Mouse (Mus musculus) testis, adult 2 months (tissue): Measurements from ENCODE around the gene H13. TPM values are rescaled to one million over a fixed set of nuclear protein-coding genes. Genes with fewer than 3 reads are reported as not detected.

Source experiments
- H3K27ac ChIP-seq: fragments of 200-500 bp; 2 replicates; pipeline ENCODE4 v1.5.1; 2012; ENCODE audit warnings: low read depth, low read length; ENCODE audit not compliant: control insufficient read depth, insufficient read depth
- H3K27me3 ChIP-seq: fragments of 200-500 bp; 2 replicates; pipeline ENCODE4 v1.6.1; 2012; ENCODE audit warnings: mild to moderate bottlenecking, low read length, moderate library complexity; ENCODE audit not compliant: control insufficient read depth, insufficient read depth
- H3K36me3 ChIP-seq: fragments of 200-500 bp; 2 replicates; pipeline ENCODE4 v1.6.1; 2012; ENCODE audit warnings: mild to moderate bottlenecking, low read length; ENCODE audit not compliant: control insufficient read depth, insufficient read depth
- H3K4me1 ChIP-seq: fragments of 200-500 bp; 2 replicates; pipeline ENCODE4 v1.6.1; 2012; ENCODE audit warnings: low read length; ENCODE audit not compliant: control insufficient read depth, insufficient read depth
- H3K4me3 ChIP-seq: fragments of 200-500 bp; 2 replicates; pipeline ENCODE4 v1.5.1; 2012; ENCODE audit warnings: low read depth, mild to moderate bottlenecking, low read length, moderate library complexity, mixed read lengths; ENCODE audit not compliant: control insufficient read depth
- CTCF ChIP-seq: fragments of 200-500 bp; IDR thresholded peaks from 2 replicates; pipeline ENCODE4 v1.5.1; 2012; ENCODE audit warnings: low read depth, mild to moderate bottlenecking, inconsistent platforms, low read length, moderate library complexity; ENCODE audit not compliant: control insufficient read depth, insufficient read depth, insufficient replicate concordance
- POLR2A ChIP-seq: fragments of 200-500 bp; IDR thresholded peaks from 2 replicates; pipeline ENCODE4 v1.6.1; 2012; ENCODE audit warnings: low read depth, mild to moderate bottlenecking, inconsistent platforms, low read length, moderate library complexity; ENCODE audit not compliant: control insufficient read depth
- polyA plus RNA-seq: library from polyadenylated mRNA; depleted of rRNA; stranded (reverse); fragments of >200 nt; gene quantifications from 2 replicates; pipeline ENCODE4 v1.2.3, GENCODE M21; 2012

The H13 gene
- polyA plus RNA-seq, 1 experiment = 84.7 TPM

GRCm38 (mm10) chr2:152678925-152679324 lies 9.7 kb downstream of the H13 start:
- TF ChIP-seq POLR2A (no peak), CTCF (no peak)
- H3K4me1 ChIP-seq = no peaks in the 10 kb centered on the region
- no peak overlapping the region for H3K27ac ChIP-seq
- no peaks in the 10 kb centered on the region for H3K27me3 ChIP-seq
- no peak overlapping the region for H3K4me3 ChIP-seq
- peaks cover 5% of the 10 kb centered on the region for H3K36me3 ChIP-seq

- no peak for TF ChIP-seq POLR2A
- peaks cover 5% of the 10 kb centered on the region for H3K36me3 ChIP-seq
These were observed 10.6 kb downstream of the H13 start for GRCm38 (mm10) chr2:152679701-152680355.

DNA sequence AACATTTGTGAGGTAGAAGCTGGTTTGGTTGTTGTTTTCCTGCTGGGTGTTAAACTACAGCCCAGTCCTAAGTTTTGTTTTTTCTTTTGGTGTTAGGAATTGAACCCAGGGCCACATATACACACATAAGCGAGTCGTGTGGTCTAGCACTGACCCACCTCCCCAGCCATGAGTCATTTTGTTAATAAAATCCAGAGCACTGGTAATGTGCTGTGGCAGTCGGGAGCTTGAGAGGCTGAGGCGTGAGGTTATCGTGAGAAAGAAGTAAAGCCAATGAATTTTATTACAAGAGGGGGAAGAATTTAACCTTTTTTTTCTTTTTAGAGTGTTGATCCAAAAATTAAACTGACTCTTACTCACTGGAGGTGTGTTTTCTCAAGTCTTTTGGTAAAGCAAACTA lies 13.8 kb downstream of the H13 start:
- Histone ChIP-seq H3K4me3 (peak overlapping the region; percentile 96), H3K4me1 (peaks cover 3% of the 10 kb centered on the region; the same call in 1 of the 2 replicates), H3K27ac (peak overlapping the region; percentile 44; the same call in 1 of the 2 replicates), H3K27me3 (no peaks in the 10 kb centered on the region), H3K36me3 (peaks cover 3% of the 10 kb centered on the region)
- TF ChIP-seq POLR2A (0 out of 2 replicates have a peak, but pooled peaks have one; percentile 1), CTCF (no peak)

More at GRCm38 (mm10) chr2:152679701-152680355, 10.6 kb downstream of the H13 start:
- Histone ChIP-seq H3K4me3 (no peak overlapping the region), H3K27me3 (no peaks in the 10 kb centered on the region), H3K4me1 (no peaks in the 10 kb centered on the region), H3K27ac (no peak overlapping the region)

GRCm38 (mm10) chr2:152686399-152686798 lies 17.1 kb downstream of the H13 start:
- no peak for TF ChIP-seq CTCF
- no peak for TF ChIP-seq POLR2A
- Histone ChIP-seq H3K36me3 (peaks cover 5% of the 10 kb centered on the region), H3K27ac (peak overlapping the region; percentile 93), H3K27me3 (no peaks in the 10 kb centered on the region), H3K4me1 (peaks cover 5% of the 10 kb centered on the region; the same call in 1 of the 2 replicates), H3K4me3 (peak overlapping the region; percentile 96)

- no peaks in the 10 kb centered on the region for H3K27me3 ChIP-seq
- H3K4me1 ChIP-seq = peaks cover 5% of the 10 kb centered on the region; the same call in 1 of the 2 replicates
- peak within 1 kb of the TSS; percentile 93 for H3K27ac ChIP-seq
- TF ChIP-seq CTCF (no peak), POLR2A (peak; percentile 89)
- peaks cover 5% of the 10 kb centered on the region for H3K36me3 ChIP-seq
- H3K4me3 ChIP-seq = peak within 1 kb of the TSS; percentile 96
These were observed 17.6 kb downstream of the H13 start, which contains the start of gene Mcts2 for GRCm38 (mm10) chr2:152686806-152687267. Gene Mcts2 (plus strand): TSS chr2:152687035.

DNA sequence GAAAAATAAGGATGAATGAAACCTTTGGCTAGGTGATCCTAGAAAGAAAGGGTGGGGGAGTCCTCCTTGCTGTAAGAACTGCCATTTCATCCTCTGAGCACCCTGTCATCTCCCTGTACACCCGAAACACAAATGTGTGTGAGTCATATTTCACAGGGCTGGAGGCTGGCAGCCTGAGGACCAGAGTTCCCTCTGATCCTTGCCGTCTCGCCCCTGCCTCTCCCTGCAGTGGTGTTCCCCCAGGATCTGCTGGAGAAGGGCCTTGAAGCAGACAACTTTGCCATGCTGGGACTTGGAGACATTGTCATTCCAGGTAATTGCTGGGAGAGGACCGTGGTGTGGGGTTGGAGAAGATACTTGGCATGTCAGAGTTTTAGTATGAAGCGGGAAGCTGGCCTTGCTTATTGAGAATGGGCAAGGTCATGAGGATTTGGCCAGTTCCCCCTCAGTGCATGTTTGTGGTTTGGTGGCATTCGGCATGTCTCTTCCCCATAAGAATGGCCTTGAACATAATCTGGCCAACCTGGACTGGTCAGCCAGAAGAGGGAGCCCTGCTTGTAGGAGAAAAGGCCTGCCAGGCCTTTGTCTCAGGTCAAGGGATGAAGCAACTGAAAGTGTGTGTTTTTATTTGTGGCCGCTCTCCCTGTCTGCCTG lies 22.4 kb downstream of the H13 start:
- H3K27ac ChIP-seq = no peak overlapping the region
- TF ChIP-seq CTCF (no peak; the same call in 1 of the 2 replicates), POLR2A (no peak)
- H3K4me3 ChIP-seq = no peak overlapping the region
- H3K36me3 ChIP-seq = peaks cover 3% of the 10 kb centered on the region
- no peaks in the 10 kb centered on the region for H3K27me3 ChIP-seq
- H3K4me1 ChIP-seq = peaks cover 16% of the 10 kb centered on the region

- no peak overlapping the region for H3K4me3 ChIP-seq
- H3K27me3 ChIP-seq = no peaks in the 10 kb centered on the region
- peaks cover 16% of the 10 kb centered on the region for H3K4me1 ChIP-seq
- TF ChIP-seq CTCF (peak; percentile 82), POLR2A (no peak)
- H3K36me3 ChIP-seq = peaks cover 3% of the 10 kb centered on the region
- H3K27ac ChIP-seq = peak overlapping the region; percentile 15; the same call in 1 of the 2 replicates
These were observed 24.0 kb downstream of the H13 start for GRCm38 (mm10) chr2:152693233-152693632.
